Mouse (Mus musculus) left cerebral cortex, postnatal 10 days (tissue): ENCODE measurements around the gene Zfp800. TPM values are rescaled to one million over a fixed set of nuclear protein-coding genes. Genes with fewer than 3 reads are reported as not detected.
A peak's percentile ranks its signal among the peaks of the same experiment; 100 is the strongest.

ENCODE experiments used
- DNase-seq, 2 experiments: peaks; one replicate each; pipeline ENCODE4 v3.0.0; 2021 to 2022; ENCODE audit warnings: low spot score in 2 of 2, mixed read lengths in 1 of 2; ENCODE audit errors: extremely low spot score in 1 of 2
- intact Hi-C: fragments of 180-260 bp; cut with DNase I; formaldehyde crosslinking; loops from one replicate; pipeline ENCODE4 v1.15.1; 2025
- total RNA-seq, 2 experiments: library from RNA; stranded (reverse); gene quantifications; 2 replicates each; pipeline ENCODE4 v1.2.3; 2021

Gene Zfp800
- total RNA-seq, 2 experiments from 2014 or later = 14.2 to 16.0 TPM

GRCm38 (mm10) chr6:28248211-28248610 lies 149.6 kb downstream of the Zfp800 start:
- intact Hi-C loops = no loop called here
- DNase-seq = no peak

- intact Hi-C loops = no loop called here
- no peak for DNase-seq
Measured at GRCm38 (mm10) chr6:28232618-28233361, 165.0 kb downstream of the Zfp800 start.

- intact Hi-C loops = no loop called here
- DNase-seq = no peak
Measured at GRCm38 (mm10) chr6:28228085-28228484, 169.7 kb downstream of the Zfp800 start.

- intact Hi-C loops = loop anchor here (1.0 kb wide), 1 partner anchor 16 kb away; no protein-coding TSS in a partner anchor
Measured at GRCm38 (mm10) chr6:28221017-28221416, 176.8 kb downstream of the Zfp800 start.

GRCm38 (mm10) chr6:28218386-28218785 lies 179.4 kb downstream of the Zfp800 start:
- DNase-seq = no peak
- intact Hi-C loops = loop anchor here (5.0 kb wide), 1 partner anchor 204 kb away; the partner anchor contains the start of gene Arf5

More at GRCm38 (mm10) chr6:28221017-28221416, 176.8 kb downstream of the Zfp800 start:
- no peak for DNase-seq

- peak; percentile 35 to 78 for DNase-seq
- intact Hi-C loops = loop anchor here (5.0 kb wide), 1 partner anchor 207 kb away; the partner anchor contains the start of gene Arf5
Measured at GRCm38 (mm10) chr6:28215268-28215954, 182.4 kb downstream of the Zfp800 start.

GRCm38 (mm10) chr6:28214658-28215267 lies 183.0 kb downstream of the Zfp800 start:
- no peak for DNase-seq
- intact Hi-C loops = loop anchor here (5.0 kb wide), 1 partner anchor 208 kb away; the partner anchor contains the start of gene Arf5

GRCm38 (mm10) chr6:28203454-28203853 lies 194.4 kb downstream of the Zfp800 start:
- intact Hi-C loops = no loop called here
- DNase-seq = no peak

GRCm38 (mm10) chr6:28202833-28203232 lies 195.0 kb downstream of the Zfp800 start:
- intact Hi-C loops = no loop called here
- DNase-seq = no peak

- intact Hi-C loops = no loop called here
- no peak for DNase-seq
Measured at GRCm38 (mm10) chr6:28193901-28194300, 203.9 kb downstream of the Zfp800 start.

GRCm38 (mm10) chr6:28191935-28192334 lies 205.9 kb downstream of the Zfp800 start:
- intact Hi-C loops = no loop called here
- no peak for DNase-seq

Other genes with a start within 250 kb of the Zfp800 start
- gene Arf5, start 25.6 kb upstream of the Zfp800 start, total RNA-seq = 100 to 1,000 TPM; 401 to 406 TPM
- under 1 TPM in 1 of 2 experiments, not detected in 1; 0.17 TPM for gene Fscn3, start 29.8 kb upstream of the Zfp800 start, total RNA-seq
- 10 to 100 TPM; 14.6 TPM for gene Gcc1, start 30.4 kb upstream of the Zfp800 start, total RNA-seq
- gene Pax4, start 51.3 kb upstream of the Zfp800 start, total RNA-seq = not detected
- 100 to 1,000 TPM; 109 to 116 TPM for gene Snd1, start 77.1 kb upstream of the Zfp800 start, total RNA-seq